Mouse (Mus musculus) layer of hippocampus, adult 18-20 months (tissue): ENCODE measurements at regions not wholly inside any gene's neighbourhood (a gene's known extent, or its start where the extent isn't known, plus 50 kb on each side); places are given as distances from the start of the nearest gene placed in this dataset.

Source experiments
- DNase-seq, 2 experiments: peaks; one replicate each; pipeline ENCODE4 v3.0.0; 2022; ENCODE audit warnings: low spot score in 2 of 2

- DNase-seq, result peak in 1 of 2 experiments; percentile 9
Observed at GRCm38 (mm10) chr8:12135392-12136177, 143.0 kb upstream of the A230072I06Rik start.

GRCm38 (mm10) chr8:12136178-12136455 lies 142.5 kb upstream of the A230072I06Rik start:
- no peak for DNase-seq

- no peak for DNase-seq
Observed at GRCm38 (mm10) chr8:12137496-12137895, 141.1 kb upstream of the A230072I06Rik start.

- peak in 1 of 2 experiments; percentile 30 for DNase-seq
Observed at GRCm38 (mm10) chr8:12137913-12138312, 140.7 kb upstream of the A230072I06Rik start.

- no peak for DNase-seq
Observed at GRCm38 (mm10) chr8:12151679-12152078, 126.9 kb upstream of the A230072I06Rik start.

GRCm38 (mm10) chr8:12152825-12153224 lies 125.8 kb upstream of the A230072I06Rik start:
- DNase-seq, result no peak

GRCm38 (mm10) chr8:12156893-12157292 lies 121.7 kb upstream of the A230072I06Rik start:
- no peak for DNase-seq

- DNase-seq, result no peak
Observed at GRCm38 (mm10) chr8:12158188-12158587, 120.4 kb upstream of the A230072I06Rik start.

GRCm38 (mm10) chr8:12162921-12163705 lies 115.5 kb upstream of the A230072I06Rik start:
- DNase-seq, result no peak

GRCm38 (mm10) chr8:12165487-12166152 lies 113.0 kb upstream of the A230072I06Rik start:
- DNase-seq, result peak in 1 of 2 experiments; percentile 50

GRCm38 (mm10) chr8:12171788-12172187 lies 106.8 kb upstream of the A230072I06Rik start:
- no peak for DNase-seq

GRCm38 (mm10) chr8:12175496-12175895 lies 103.1 kb upstream of the A230072I06Rik start:
- DNase-seq, result no peak

- DNase-seq, result no peak
Observed at GRCm38 (mm10) chr8:12184666-12185065, 94.0 kb upstream of the A230072I06Rik start.

GRCm38 (mm10) chr8:12187366-12187765 lies 91.3 kb upstream of the A230072I06Rik start:
- DNase-seq, result no peak

- DNase-seq, result no peak
Observed at GRCm38 (mm10) chr8:12188451-12188850, 90.2 kb upstream of the A230072I06Rik start.

- peak in 1 of 2 experiments; percentile 10 for DNase-seq
Observed at GRCm38 (mm10) chr8:12188960-12189359, 89.7 kb upstream of the A230072I06Rik start.

GRCm38 (mm10) chr8:12192006-12192405 lies 86.6 kb upstream of the A230072I06Rik start:
- DNase-seq, result peak in 1 of 2 experiments; percentile 13

GRCm38 (mm10) chr8:12205909-12206308 lies 72.7 kb upstream of the A230072I06Rik start:
- no peak for DNase-seq

GRCm38 (mm10) chr8:12207412-12207811 lies 71.2 kb upstream of the A230072I06Rik start:
- DNase-seq, result no peak

GRCm38 (mm10) chr8:12213774-12214173 lies 64.8 kb upstream of the A230072I06Rik start:
- DNase-seq, result no peak

GRCm38 (mm10) chr8:12214205-12215019 lies 64.2 kb upstream of the A230072I06Rik start:
- no peak for DNase-seq
